Mouse (Mus musculus): ENCODE data around the gene Mboat2.

- TF ChIP-seq EP300 (IDR thresholded peaks at IDR 0.05) (no peak), CTCF (IDR thresholded peaks at IDR 0.05) (no peak)
These were observed 179.7 kb downstream of the Mboat2 start for GRCm38 (mm10) chr12:25010416-25010815.

All from lung, postnatal 0 days (tissue).